Mouse (Mus musculus) MEL (cell line): Measurements from ENCODE around the gene Igf1r.

Experiments
- CTCF ChIP-seq, 3 experiments: IDR thresholded peaks in 2 of 3; conservative IDR thresholded peaks in 1 of 3; 2 replicates each; pipeline ENCODE4 v1.5.1; 2011 to 2012; ENCODE audit warnings: low read length in 3 of 3, low read depth in 2 of 3, mild to moderate bottlenecking in 2 of 3, improper control_type of control experiment in 1 of 3, inconsistent platforms in 1 of 3, mixed read lengths in 1 of 3, moderate library complexity in 1 of 3; ENCODE audit not compliant: control insufficient read depth in 1 of 3, insufficient read depth in 1 of 3, poor library complexity in 1 of 3, severe bottlenecking in 1 of 3
- ELF1 ChIP-seq: IDR thresholded peaks from 2 replicates; pipeline ENCODE4 v1.6.1; 2014; ENCODE audit warnings: low read depth, mild to moderate bottlenecking, inconsistent platforms, low read length, improper control_type of control experiment, moderate library complexity
- EP300 ChIP-seq, 2 experiments: IDR thresholded peaks; 2 replicates each; pipeline ENCODE4 v1.6.1; 2011; ENCODE audit warnings: improper control_type of control experiment in 2 of 2, low read length in 2 of 2, low read depth in 1 of 2, mild to moderate bottlenecking in 1 of 2
- ETS1 ChIP-seq: IDR thresholded peaks from 2 replicates; pipeline ENCODE4 v1.6.1; 2012; ENCODE audit warnings: low read depth, mild to moderate bottlenecking, inconsistent platforms, low read length, improper control_type of control experiment, moderate library complexity
- GABPA ChIP-seq: IDR thresholded peaks from 2 replicates; pipeline ENCODE4 v1.6.1; 2012; ENCODE audit warnings: low read depth, mild to moderate bottlenecking, inconsistent platforms, low read length, improper control_type of control experiment, moderate library complexity
- GATA1 ChIP-seq: IDR thresholded peaks from 2 replicates; pipeline ENCODE4 v1.6.1; 2011; ENCODE audit warnings: low read depth, low read length, improper control_type of control experiment
- KAT2A ChIP-seq: conservative IDR thresholded peaks from 2 replicates; pipeline ENCODE4 v1.6.1; 2012; ENCODE audit warnings: low read depth, low read length, improper control_type of control experiment, inconsistent platforms
- NELFE ChIP-seq: IDR thresholded peaks from 2 replicates; pipeline ENCODE4 v1.6.1; 2011; ENCODE audit warnings: low read depth, low read length, improper control_type of control experiment
- POLR2A ChIP-seq, 2 experiments: IDR thresholded peaks; 2 replicates each; pipeline ENCODE4 v1.6.1; 2011 to 2012; ENCODE audit warnings: low read length in 2 of 2, mild to moderate bottlenecking in 2 of 2, control low read depth in 1 of 2, improper control_type of control experiment in 1 of 2, low read depth in 1 of 2, moderate library complexity in 1 of 2; ENCODE audit not compliant: control insufficient read depth in 1 of 2, insufficient read depth in 1 of 2, poor library complexity in 1 of 2
- POLR2AphosphoS2 ChIP-seq: IDR thresholded peaks from 2 replicates; pipeline ENCODE4 v1.6.1; 2011; ENCODE audit warnings: low read length, improper control_type of control experiment
- RCOR1 ChIP-seq: IDR thresholded peaks from 2 replicates; pipeline ENCODE4 v1.6.1; 2012; ENCODE audit warnings: low read depth, mild to moderate bottlenecking, inconsistent platforms, low read length, improper control_type of control experiment
- UBTF ChIP-seq: IDR thresholded peaks from 2 replicates; pipeline ENCODE4 v1.6.1; 2012; ENCODE audit warnings: low read depth, mild to moderate bottlenecking, inconsistent platforms, low read length, improper control_type of control experiment, moderate library complexity, borderline replicate concordance; ENCODE audit not compliant: insufficient read depth

DNA sequence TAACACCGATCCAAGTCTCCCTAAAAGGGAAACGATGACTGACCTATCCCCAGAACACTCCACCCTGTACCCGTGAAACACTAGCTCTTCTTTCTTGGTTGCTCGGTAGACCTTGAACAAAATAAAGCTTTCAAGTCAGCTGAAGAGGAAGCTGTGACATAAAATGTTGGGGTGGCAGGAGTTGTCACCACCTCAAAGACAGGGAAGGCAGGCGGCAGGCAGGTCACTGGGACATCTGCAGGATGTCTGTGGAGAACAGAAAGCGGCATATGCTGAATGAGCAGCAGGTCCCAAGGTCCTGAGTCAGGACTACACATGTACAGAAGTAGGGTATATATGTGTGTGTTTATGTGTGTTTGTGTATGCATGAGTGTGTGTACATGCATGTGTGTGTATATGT, 191.6 kb downstream of the Igf1r start:
- TF ChIP-seq ELF1 (no peak), KAT2A (no peak), CTCF (IDR thresholded peaks at IDR 0.05 in 2 of 3, conservative IDR thresholded peaks at IDR 0.05 in 1 of 3; ENCODE audit: control insufficient read depth in 1 of 3, insufficient read depth in 1 of 3, low read depth in 2 of 3, low read length in 3 of 3, poor library complexity in 1 of 3, severe bottlenecking in 1 of 3) (no peak), GATA1 (no peak), EP300 (IDR thresholded peaks at IDR 0.05; ENCODE audit: low read depth in 1 of 2, low read length in 2 of 2) (no peak), RCOR1 (no peak), POLR2A (IDR thresholded peaks at IDR 0.05; ENCODE audit: control insufficient read depth in 1 of 2, insufficient read depth in 1 of 2, low read depth in 1 of 2, low read length in 2 of 2, poor library complexity in 1 of 2) (no peak), UBTF (no peak), ETS1 (no peak), POLR2AphosphoS2 (no peak), GABPA (no peak), NELFE (no peak)
